Mouse (Mus musculus): Measurements from ENCODE around the gene Pitx1.

GRCm38 (mm10) chr13:55810947-55811346, 25.0 kb downstream of the Pitx1 start:
- TF ChIP-seq CTCF (IDR thresholded peaks at IDR 0.05) (no peak), EP300 (IDR thresholded peaks at IDR 0.05) (no peak)
